Mouse (Mus musculus) cortical plate, adult 2 months (tissue): ENCODE data around the gene Lysmd2. TPM values are rescaled to one million over a fixed set of nuclear protein-coding genes. Genes with fewer than 3 reads are reported as not detected.

Experiments used
- H3K27ac ChIP-seq: fragments of 200-500 bp; 2 replicates; pipeline ENCODE4 v1.5.1; 2012; ENCODE audit warnings: low read length, control low read depth, inconsistent platforms; ENCODE audit not compliant: insufficient read depth
- H3K4me1 ChIP-seq: fragments of 200-500 bp; 2 replicates; pipeline ENCODE4 v1.6.1; 2011; ENCODE audit warnings: low read length; ENCODE audit not compliant: control insufficient read depth, insufficient read depth
- H3K4me3 ChIP-seq: fragments of 200-500 bp; 2 replicates; pipeline ENCODE4 v1.5.1; 2011; ENCODE audit warnings: mild to moderate bottlenecking, low read length, control low read depth; ENCODE audit not compliant: insufficient read depth
- CTCF ChIP-seq: fragments of 200-500 bp; IDR thresholded peaks from 2 replicates; pipeline ENCODE4 v1.5.1; 2011; ENCODE audit warnings: mild to moderate bottlenecking, control low read depth, low read length; ENCODE audit not compliant: insufficient read depth; ENCODE audit errors: extremely low read depth
- POLR2A ChIP-seq: fragments of 200-500 bp; IDR thresholded peaks from 2 replicates; pipeline ENCODE4 v1.6.1; 2011; ENCODE audit warnings: mild to moderate bottlenecking, low read length, control low read depth; ENCODE audit not compliant: insufficient read depth; ENCODE audit errors: extremely low read depth
- polyA plus RNA-seq: library from polyadenylated mRNA; depleted of rRNA; stranded (reverse); fragments of >200 nt; gene quantifications from 2 replicates; pipeline ENCODE4 v1.2.3, GENCODE M21; 2012; rRNA removed

Gene Lysmd2
- polyA plus RNA-seq, 1 experiment: 96.5 TPM

GRCm38 (mm10) chr9:75665364-75665763, 39.8 kb downstream of the Lysmd2 start:
- TF ChIP-seq CTCF (no peak), POLR2A (no peak)
- H3K4me3 ChIP-seq: no peak overlapping the region
- H3K4me1 ChIP-seq: no peaks in the 10 kb centered on the region

GRCm38 (mm10) chr9:75666612-75667011, 41.1 kb downstream of the Lysmd2 start:
- no peak overlapping the region for H3K27ac ChIP-seq
- H3K4me3 ChIP-seq: no peak overlapping the region
- H3K4me1 ChIP-seq: no peaks in the 10 kb centered on the region
- TF ChIP-seq POLR2A (no peak), CTCF (no peak)

More at GRCm38 (mm10) chr9:75665364-75665763, 39.8 kb downstream of the Lysmd2 start:
- H3K27ac ChIP-seq: no peak overlapping the region

GRCm38 (mm10) chr9:75672769-75673168, 47.2 kb downstream of the Lysmd2 start:
- TF ChIP-seq CTCF (no peak), POLR2A (no peak)
- H3K27ac ChIP-seq: no peak overlapping the region
- no peak overlapping the region for H3K4me3 ChIP-seq
- peaks cover 2% of the 10 kb centered on the region for H3K4me1 ChIP-seq

GRCm38 (mm10) chr9:75676226-75676625, 50.7 kb downstream of the Lysmd2 start:
- Histone ChIP-seq H3K4me1 (peaks cover 3% of the 10 kb centered on the region), H3K4me3 (no peak overlapping the region), H3K27ac (no peak overlapping the region)
- no peak for TF ChIP-seq CTCF
- no peak for TF ChIP-seq POLR2A

GRCm38 (mm10) chr9:75678341-75678740, 52.8 kb downstream of the Lysmd2 start:
- H3K27ac ChIP-seq: no peak overlapping the region
- no peak overlapping the region for H3K4me3 ChIP-seq
- peaks cover 3% of the 10 kb centered on the region for H3K4me1 ChIP-seq
- no peak for TF ChIP-seq CTCF
- no peak for TF ChIP-seq POLR2A

GRCm38 (mm10) chr9:75679629-75680028, 54.1 kb downstream of the Lysmd2 start:
- peak overlapping the region; percentile 54; the same call in 1 of the 2 replicates for H3K27ac ChIP-seq
- TF ChIP-seq CTCF: no peak
- no peak for TF ChIP-seq POLR2A
- H3K4me1 ChIP-seq: peaks cover 3% of the 10 kb centered on the region
- H3K4me3 ChIP-seq: no peak overlapping the region

GRCm38 (mm10) chr9:75680606-75681005, 55.1 kb downstream of the Lysmd2 start:
- no peak overlapping the region for H3K4me3 ChIP-seq
- peaks cover 2% of the 10 kb centered on the region for H3K4me1 ChIP-seq
- no peak overlapping the region for H3K27ac ChIP-seq
- no peak for TF ChIP-seq POLR2A
- no peak for TF ChIP-seq CTCF

GRCm38 (mm10) chr9:75683426-75684191, 58.1 kb downstream of the Lysmd2 start, which contains the start of gene Scg3:
Scg3 (minus strand) TSS chr9:75684056.
- peak; percentile 96 for TF ChIP-seq POLR2A
- no peak for TF ChIP-seq CTCF
- Histone ChIP-seq H3K27ac (no peak within 1 kb of the TSS), H3K4me3 (peak within 1 kb of the TSS; percentile 37), H3K4me1 (0 out of 2 replicates have a peak, but pooled peaks cover 1% of the 10 kb centered on the region)

- no peak overlapping the region for H3K27ac ChIP-seq
- H3K4me3 ChIP-seq: peak overlapping the region; percentile 37
- TF ChIP-seq POLR2A: no peak
- no peak for TF ChIP-seq CTCF
- 0 out of 2 replicates have a peak, but pooled peaks cover 1% of the 10 kb centered on the region for H3K4me1 ChIP-seq
Measured at GRCm38 (mm10) chr9:75684292-75684691, 58.8 kb downstream of the Lysmd2 start.

- Histone ChIP-seq H3K4me3 (peak overlapping the region; percentile 22; the same call in 1 of the 2 replicates), H3K4me1 (0 out of 2 replicates have a peak, but pooled peaks cover 1% of the 10 kb centered on the region), H3K27ac (no peak overlapping the region)
- TF ChIP-seq POLR2A (no peak), CTCF (no peak)
Measured at GRCm38 (mm10) chr9:75684772-75685171, 59.2 kb downstream of the Lysmd2 start.

Other genes with a start within 250 kb of the Lysmd2 start
- 41.8 and 43.6 TPM in 2 replicates for gene Mapk6, start 215.7 kb upstream of the Lysmd2 start, polyA plus RNA-seq
- 12.9 and 13.0 TPM in 2 replicates for gene Leo1, start 184.2 kb upstream of the Lysmd2 start, polyA plus RNA-seq
- 53.3 and 59.0 TPM in 2 replicates for gene Tmod3, start 66.1 kb upstream of the Lysmd2 start, polyA plus RNA-seq
- 108 and 112 TPM in 2 replicates for gene Tmod2, start 14.4 kb upstream of the Lysmd2 start, polyA plus RNA-seq
- gene Scg3, start 58.3 kb downstream of the Lysmd2 start, polyA plus RNA-seq: 241 and 253 TPM in 2 replicates
- gene Bmp5, start 149.6 kb downstream of the Lysmd2 start, polyA plus RNA-seq: 0.95 and 1.4 TPM in 2 replicates